Mouse (Mus musculus) inflammation-experienced regulatory T-cells, adult 16 weeks (primary cell): Measurements from ENCODE around the gene Defa26. TPM values are rescaled to one million over a fixed set of nuclear protein-coding genes. Genes with fewer than 3 reads are reported as not detected.

Experiments used
- polyA plus RNA-seq: library from polyadenylated mRNA; unstranded; fragments of 100-300 nt; shearing (Covaris generic); gene quantifications from one replicate; pipeline ENCODE4 v1.2.1, GENCODE M21; 2017

Gene Defa26
- not detected for polyA plus RNA-seq

GRCm38 (mm10) chr8:21617883-21618282, at the start of gene Defa26:
Gene Defa26, plus strand, starts transcription at chr8:21618183.

DNA sequence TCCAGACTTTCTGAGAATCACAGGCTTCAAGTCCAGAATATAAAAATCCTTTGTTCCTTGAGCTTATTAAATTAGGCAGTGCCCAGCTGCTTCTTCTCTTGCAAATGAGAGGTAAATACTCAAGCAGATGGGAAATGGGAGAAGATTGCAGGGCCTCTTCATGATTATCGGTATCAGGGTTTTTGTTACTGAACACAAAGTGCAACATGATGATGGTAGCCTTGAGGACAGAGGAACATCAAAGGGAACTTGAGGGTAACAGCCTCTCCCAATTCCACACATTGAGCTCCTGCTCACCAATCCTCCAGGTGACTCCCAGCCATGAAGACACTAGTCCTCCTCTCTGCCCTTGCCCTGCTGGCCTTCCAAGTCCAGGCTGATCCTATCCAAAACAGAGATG, 35.3 kb upstream of the Defa26 start, which contains the start of gene Defa28:
Gene Defa28, plus strand, starts transcription at position 301 of the 400 bp plus-strand sequence.

DNA sequence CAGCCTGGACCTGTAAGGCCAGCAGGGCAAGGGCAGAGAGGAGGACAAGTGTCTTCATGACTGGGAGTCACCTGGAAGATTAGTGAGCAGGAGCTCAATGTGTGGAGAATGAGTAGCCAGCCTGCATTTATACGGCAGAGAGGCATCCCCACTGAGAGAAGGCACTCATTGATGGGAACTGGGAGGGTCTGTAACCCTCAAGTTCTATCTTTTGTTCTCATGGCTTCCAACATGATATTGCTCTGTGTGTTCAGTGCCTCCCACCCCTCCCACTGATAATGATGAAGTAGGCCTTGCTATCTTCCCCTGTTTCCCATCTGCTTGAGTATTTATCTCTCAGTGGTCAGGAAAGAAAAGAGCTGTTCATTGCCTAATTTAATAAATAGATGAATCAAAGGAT, 23.6 kb upstream of the Defa26 start, which contains the start of gene Gm7861:
Gene Gm7861, minus strand, starts transcription at position 101 of the 400 bp plus-strand sequence.

DNA sequence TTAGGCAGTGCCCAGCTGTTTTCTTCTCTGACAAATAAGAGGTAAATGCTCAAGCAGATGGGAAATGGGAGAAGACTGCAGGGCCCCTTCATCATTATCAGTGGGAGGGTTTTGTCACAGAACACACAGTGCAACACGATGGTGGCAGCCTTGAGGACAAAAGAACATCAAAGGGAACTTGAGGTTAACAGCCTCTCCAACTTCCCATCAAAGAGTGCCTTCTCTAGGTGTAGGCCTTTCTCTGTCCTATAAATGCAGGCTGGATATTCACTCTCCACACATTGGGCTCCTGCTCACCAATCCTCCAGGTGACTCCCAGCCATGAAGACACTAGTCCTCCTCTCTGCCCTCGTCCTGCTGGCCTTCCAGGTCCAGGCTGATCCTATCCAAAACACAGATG, 37.5 kb downstream of the Defa26 start, which contains the start of gene Defa17:
Gene Defa17, plus strand, starts transcription at position 301 of the 400 bp plus-strand sequence.

GRCm38 (mm10) chr8:21665497-21665896, 47.5 kb downstream of the Defa26 start, which contains the start of gene Defa34:
Gene Defa34, plus strand, starts transcription at chr8:21665797.

Other genes with a start within 250 kb of the Defa26 start
- gene Defa2, start 239.7 kb upstream of the Defa26 start, polyA plus RNA-seq = not detected
- not detected for gene Defa33, start 226.4 kb upstream of the Defa26 start, polyA plus RNA-seq
- not detected for gene Defa36, start 190.8 kb upstream of the Defa26 start, polyA plus RNA-seq
- not detected for gene Gm7849, start 161.6 kb upstream of the Defa26 start, polyA plus RNA-seq
- not detected for gene Defa20, start 108.9 kb upstream of the Defa26 start, polyA plus RNA-seq
- gene Defa32, start 89.2 kb upstream of the Defa26 start, polyA plus RNA-seq = not detected
- not detected for gene Defa37, start 52.8 kb upstream of the Defa26 start, polyA plus RNA-seq
- not detected for gene Defa28, start 35.2 kb upstream of the Defa26 start, polyA plus RNA-seq
- gene Gm7861, start 23.7 kb upstream of the Defa26 start, polyA plus RNA-seq = not detected
- not detected for gene Defa17, start 37.6 kb downstream of the Defa26 start, polyA plus RNA-seq
- gene Defa34, start 47.6 kb downstream of the Defa26 start, polyA plus RNA-seq = not detected
- not detected for gene AY761184, start 85.5 kb downstream of the Defa26 start, polyA plus RNA-seq
- not detected for gene Defa24, start 116.3 kb downstream of the Defa26 start, polyA plus RNA-seq
- gene Defb50, start 205.4 kb downstream of the Defa26 start, polyA plus RNA-seq = not detected
- not detected for gene Defb2, start 221.7 kb downstream of the Defa26 start, polyA plus RNA-seq
- gene Defb10, start 240.7 kb downstream of the Defa26 start, polyA plus RNA-seq = not detected